In the genomic region with DNA sequence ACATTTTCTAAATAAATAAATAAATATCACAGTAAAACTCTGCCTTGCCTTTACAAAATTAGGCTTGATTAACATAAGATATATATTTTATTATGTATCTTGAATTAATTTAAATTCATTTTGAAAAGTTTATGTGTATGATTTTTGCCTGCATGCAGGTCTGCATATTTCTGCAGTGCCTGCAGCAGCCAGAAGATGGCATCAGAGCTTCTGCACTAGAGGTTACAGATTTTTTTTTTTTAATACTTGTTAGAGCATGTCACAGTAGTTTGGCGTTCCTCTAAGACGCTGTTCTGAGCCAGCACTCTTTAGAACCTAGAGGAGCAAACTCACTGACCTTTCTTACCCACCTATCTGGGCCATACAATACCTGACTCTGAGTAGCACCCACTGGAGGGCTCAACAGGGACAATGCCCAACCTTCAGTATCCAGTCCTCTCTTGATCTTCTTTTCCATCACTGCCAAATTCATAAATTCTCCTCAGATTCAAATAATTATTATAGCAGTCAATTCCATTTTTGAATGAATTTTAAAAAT, we compare ENCODE assay signal across 8 mouse cellular contexts. TPM values are rescaled to one million over a fixed set of nuclear protein-coding genes. Genes with fewer than 3 reads are reported as not detected.
DNase-seq lines count a peak whose midpoint lies in the region.

No protein-coding gene starts in this region.

- peak; percentile 5 for DNase-seq in gastrocnemius, adult 18-20 months (ENCODE audit: low spot score)
- no peak for DNase-seq in gastrocnemius, adult 8-10 months (ENCODE audit: low spot score in 2 of 2)
- peak; percentile 74 for DNase-seq in A20 (ENCODE audit: low read depth, low spot score)
- DNase-seq in adrenal gland, adult 2 months: peak; percentile 40
- peak; percentile 17 to 55 for DNase-seq in frontal cortex, postnatal 14 days (ENCODE audit: low spot score in 2 of 2)
- peak; percentile 64 to 79 for DNase-seq in kidney, postnatal 25 days
- DNase-seq in lung, postnatal 4 days: peak; percentile 56 to 68
- DNase-seq in urinary bladder, adult 2 months (ENCODE audit: low spot score): peak; percentile 23

RNA-seq across cellular contexts. Expression of gene Hapln1, which starts 8.7 kb away (rescaled TPM):
- total RNA-seq in gastrocnemius, adult 18-20 months (2021): not detected
- total RNA-seq in gastrocnemius, adult 8-10 months (2022): under 1 TPM in 1 of 4 experiments, not detected in 3; 0.07 TPM
- total RNA-seq in adrenal gland, adult 2 months (2021): 1 to 10 TPM; 2.0 to 6.2 TPM
- polyA plus RNA-seq in adrenal gland, adult 2 months (2012; rRNA removed): 0.31 TPM in 2 replicates
- 1.1 and 1.2 TPM in 2 replicates for polyA plus RNA-seq in urinary bladder, adult 2 months (2012; rRNA removed)

Comparison
In these comparisons a context has a peak if more than half of its experiments do, and no peak if none do; other contexts are left out.
1. DNase-seq: peak in gastrocnemius, adult 18-20 months (single experiment), A20 (single experiment), adrenal gland, adult 2 months (single experiment), frontal cortex, postnatal 14 days (2 of 2), kidney, postnatal 25 days (2 of 2), lung, postnatal 4 days (2 of 2) and urinary bladder, adult 2 months (single experiment); none in gastrocnemius, adult 8-10 months (0 of 2).